Mouse (Mus musculus) right cerebral cortex, postnatal 25 days (tissue): ENCODE measurements at regions not wholly inside any gene's neighbourhood (a gene's known extent, or its start where the extent isn't known, plus 50 kb on each side); places are given as distances from the start of the nearest gene placed in this dataset.
"Not testable (repeated sequence)": the region's sequence is repeated elsewhere in the genome, so short reads cannot be mapped to it uniquely, and the experiment has no call there.

Experiments used
- DNase-seq: peaks from one replicate; pipeline ENCODE4 v3.0.0; 2022

- no peak for DNase-seq
Measured at GRCm38 (mm10) chr13:4935940-4936339, 327.0 kb upstream of the Akr1e1 start.

GRCm38 (mm10) chr13:4939849-4940248, 330.9 kb upstream of the Akr1e1 start:
- no peak for DNase-seq

GRCm38 (mm10) chr13:4942490-4942889, 333.5 kb upstream of the Akr1e1 start:
- DNase-seq = not testable (repeated sequence)

GRCm38 (mm10) chr13:4943046-4943445, 334.1 kb upstream of the Akr1e1 start:
- DNase-seq = no peak

GRCm38 (mm10) chr13:4955384-4955783, 346.4 kb upstream of the Akr1e1 start:
- DNase-seq = no peak

GRCm38 (mm10) chr13:4964824-4965223, 355.9 kb upstream of the Akr1e1 start:
- DNase-seq = no peak

- DNase-seq = no peak
Measured at GRCm38 (mm10) chr13:4970081-4970892, 361.3 kb upstream of the Akr1e1 start.

GRCm38 (mm10) chr13:4971472-4972067, 362.6 kb upstream of the Akr1e1 start:
- no peak for DNase-seq

GRCm38 (mm10) chr13:4992876-4993275, 383.9 kb upstream of the Akr1e1 start:
- no peak for DNase-seq

GRCm38 (mm10) chr13:5008296-5008695, 399.3 kb upstream of the Akr1e1 start:
- DNase-seq = no peak

- no peak for DNase-seq
Measured at GRCm38 (mm10) chr13:5022439-5022838, 413.5 kb upstream of the Akr1e1 start.

GRCm38 (mm10) chr13:5059859-5060258, 450.9 kb upstream of the Akr1e1 start:
- no peak for DNase-seq

- no peak for DNase-seq
Measured at GRCm38 (mm10) chr13:5060462-5060861, 451.5 kb upstream of the Akr1e1 start.

- DNase-seq = no peak
Measured at GRCm38 (mm10) chr13:5107454-5107853, 498.5 kb upstream of the Akr1e1 start.

GRCm38 (mm10) chr13:5154911-5155310, 545.9 kb upstream of the Akr1e1 start:
- DNase-seq = no peak

GRCm38 (mm10) chr13:5159765-5160684, 551.1 kb upstream of the Akr1e1 start:
- no peak for DNase-seq

- DNase-seq = no peak
Measured at GRCm38 (mm10) chr13:5166716-5167115, 557.7 kb upstream of the Akr1e1 start.

GRCm38 (mm10) chr13:5178996-5179395, 570.0 kb upstream of the Akr1e1 start:
- no peak for DNase-seq

- no peak for DNase-seq
Measured at GRCm38 (mm10) chr13:5179552-5179951, 570.6 kb upstream of the Akr1e1 start.

GRCm38 (mm10) chr13:5185237-5185800, 576.3 kb upstream of the Akr1e1 start:
- not testable (repeated sequence) for DNase-seq

- DNase-seq = no peak
Measured at GRCm38 (mm10) chr13:5202736-5203135, 593.8 kb upstream of the Akr1e1 start.

GRCm38 (mm10) chr13:5204143-5204542, 595.2 kb upstream of the Akr1e1 start:
- DNase-seq = no peak

- no peak for DNase-seq
Measured at GRCm38 (mm10) chr13:5211659-5212058, 602.7 kb upstream of the Akr1e1 start.
